Mouse (Mus musculus): ENCODE measurements around the gene Slc24a3. TPM values are rescaled to one million over a fixed set of nuclear protein-coding genes. Genes with fewer than 3 reads are reported as not detected.

Slc24a3 gene
- total RNA-seq, 2 experiments from 2014 or later: 21.4 to 27.5 TPM

GRCm38 (mm10) chr2:145438336-145438735, 270.8 kb downstream of the Slc24a3 start:
- no peak for DNase-seq

GRCm38 (mm10) chr2:145439755-145440154, 272.2 kb downstream of the Slc24a3 start:
- DNase-seq: no peak

- DNase-seq: no peak
Observed at GRCm38 (mm10) chr2:145457106-145457747, 289.7 kb downstream of the Slc24a3 start.

GRCm38 (mm10) chr2:145460854-145461423, 293.4 kb downstream of the Slc24a3 start:
- no peak for DNase-seq

- DNase-seq: no peak
Observed at GRCm38 (mm10) chr2:145462253-145462652, 294.7 kb downstream of the Slc24a3 start.

- no peak for DNase-seq
Observed at GRCm38 (mm10) chr2:145468701-145469325, 301.3 kb downstream of the Slc24a3 start.

GRCm38 (mm10) chr2:145477484-145477883, 309.9 kb downstream of the Slc24a3 start:
- no peak for DNase-seq

GRCm38 (mm10) chr2:145479676-145480075, 312.1 kb downstream of the Slc24a3 start:
- no peak for DNase-seq

GRCm38 (mm10) chr2:145500231-145500630, 332.7 kb downstream of the Slc24a3 start:
- no peak for DNase-seq

GRCm38 (mm10) chr2:145501472-145501871, 333.9 kb downstream of the Slc24a3 start:
- no peak for DNase-seq

- DNase-seq: peak; percentile 30 to 61
Observed at GRCm38 (mm10) chr2:145507702-145508101, 340.1 kb downstream of the Slc24a3 start.

- peak in 1 of 2 experiments; percentile 11 for DNase-seq
Observed at GRCm38 (mm10) chr2:145510650-145511225, 343.2 kb downstream of the Slc24a3 start.

- DNase-seq: no peak
Observed at GRCm38 (mm10) chr2:145515956-145516355, 348.4 kb downstream of the Slc24a3 start.

GRCm38 (mm10) chr2:145517346-145517745, 349.8 kb downstream of the Slc24a3 start:
- DNase-seq: peak; percentile 75 to 81

- DNase-seq: peak in 1 of 2 experiments; percentile 2
Observed at GRCm38 (mm10) chr2:145522017-145522416, 354.5 kb downstream of the Slc24a3 start.

GRCm38 (mm10) chr2:145523381-145523780, 355.8 kb downstream of the Slc24a3 start:
- no peak for DNase-seq

- no peak for DNase-seq
Observed at GRCm38 (mm10) chr2:145527151-145527550, 359.6 kb downstream of the Slc24a3 start.

- DNase-seq: no peak
Observed at GRCm38 (mm10) chr2:145530941-145531353, 363.4 kb downstream of the Slc24a3 start.

- DNase-seq: no peak
Observed at GRCm38 (mm10) chr2:145533086-145533485, 365.5 kb downstream of the Slc24a3 start.

GRCm38 (mm10) chr2:145535307-145535706, 367.8 kb downstream of the Slc24a3 start:
- no peak for DNase-seq

GRCm38 (mm10) chr2:145535774-145536173, 368.2 kb downstream of the Slc24a3 start:
- DNase-seq: no peak

GRCm38 (mm10) chr2:145536986-145537385, 369.4 kb downstream of the Slc24a3 start:
- DNase-seq: no peak

GRCm38 (mm10) chr2:145541695-145542094, 374.1 kb downstream of the Slc24a3 start:
- DNase-seq: no peak

All from adrenal gland, postnatal 36 days (tissue).